Mouse (Mus musculus): ENCODE measurements around the gene Rad50. TPM values are rescaled to one million over a fixed set of nuclear protein-coding genes. Genes with fewer than 3 reads are reported as not detected.

Rad50 gene
- polyA plus RNA-seq, 1 experiment from 2014 or later = 11.0 TPM

- no peak for DNase-seq (ENCODE audit: low spot score)
- 85% methylated on average over 7 of the region's 7 CpGs for WGBS
- Histone ChIP-seq H3K27ac (ENCODE audit: low read depth, low read length) (no peak within 1 kb of the TSS), H3K36me3 (ENCODE audit: control insufficient read depth, insufficient read depth, low read length) (no peaks in the 10 kb centered on the region), H3K4me3 (ENCODE audit: low read depth, low read length) (no peak within 1 kb of the TSS), H3K9ac (ENCODE audit: low read length) (no peak within 1 kb of the TSS), H3K4me1 (ENCODE audit: control insufficient read depth, insufficient read depth, low read length) (no peaks in the 10 kb centered on the region), H3K4me2 (ENCODE audit: low read length) (no peak within 1 kb of the TSS), H3K9me3 (replicated peaks; ENCODE audit: control insufficient read depth, low read length) (no peaks in the 10 kb centered on the region), H3K27me3 (replicated peaks; ENCODE audit: control insufficient read depth, insufficient read depth, low read length) (no peaks in the 10 kb centered on the region)
- ATAC-seq = no peak
Observed at GRCm38 (mm10) chr11:53618619-53619198, 88.4 kb downstream of the Rad50 start, which contains the start of gene Il4. Gene Il4, minus strand, starts transcription at chr11:53618669.

- H3K4me1 ChIP-seq (ENCODE audit: control insufficient read depth, insufficient read depth, low read length) = no peaks in the 10 kb centered on the region
- no peaks in the 10 kb centered on the region for H3K36me3 ChIP-seq (ENCODE audit: control insufficient read depth, insufficient read depth, low read length)
- no peak for DNase-seq (ENCODE audit: low spot score)
- H3K4me3 ChIP-seq (ENCODE audit: low read depth, low read length) = no peak overlapping the region
- no peak overlapping the region for H3K4me2 ChIP-seq (ENCODE audit: low read length)
- 52% methylated on average over 4 of the region's 4 CpGs for WGBS
- H3K9ac ChIP-seq (ENCODE audit: low read length) = no peak overlapping the region
- ATAC-seq = no peak
- H3K9me3 ChIP-seq (replicated peaks; ENCODE audit: control insufficient read depth, low read length) = no peaks in the 10 kb centered on the region
- no peak overlapping the region for H3K27ac ChIP-seq (ENCODE audit: low read depth, low read length)
- no peaks in the 10 kb centered on the region for H3K27me3 ChIP-seq (replicated peaks; ENCODE audit: control insufficient read depth, insufficient read depth, low read length)
Observed at GRCm38 (mm10) chr11:53617562-53618109, 89.5 kb downstream of the Rad50 start.

- Histone ChIP-seq H3K9ac (ENCODE audit: low read length) (no peak overlapping the region), H3K4me2 (ENCODE audit: low read length) (no peak overlapping the region), H3K27ac (ENCODE audit: low read depth, low read length) (no peak overlapping the region), H3K4me3 (ENCODE audit: low read depth, low read length) (no peak overlapping the region), H3K9me3 (replicated peaks; ENCODE audit: control insufficient read depth, low read length) (no peaks in the 10 kb centered on the region), H3K36me3 (ENCODE audit: control insufficient read depth, insufficient read depth, low read length) (no peaks in the 10 kb centered on the region), H3K4me1 (ENCODE audit: control insufficient read depth, insufficient read depth, low read length) (no peaks in the 10 kb centered on the region), H3K27me3 (replicated peaks; ENCODE audit: control insufficient read depth, insufficient read depth, low read length) (no peaks in the 10 kb centered on the region)
- WGBS = 88% methylated on average over 8 of the region's 8 CpGs
- DNase-seq (ENCODE audit: low spot score) = no peak
- no peak for ATAC-seq
Observed at GRCm38 (mm10) chr11:53616748-53617558, 90.2 kb downstream of the Rad50 start.

GRCm38 (mm10) chr11:53615575-53615974, 91.5 kb downstream of the Rad50 start:
- Histone ChIP-seq H3K27ac (ENCODE audit: low read depth, low read length) (no peak overlapping the region), H3K4me2 (ENCODE audit: low read length) (no peak overlapping the region), H3K36me3 (ENCODE audit: control insufficient read depth, insufficient read depth, low read length) (no peaks in the 10 kb centered on the region), H3K27me3 (replicated peaks; ENCODE audit: control insufficient read depth, insufficient read depth, low read length) (no peaks in the 10 kb centered on the region), H3K4me3 (ENCODE audit: low read depth, low read length) (no peak overlapping the region), H3K4me1 (ENCODE audit: control insufficient read depth, insufficient read depth, low read length) (no peaks in the 10 kb centered on the region), H3K9me3 (replicated peaks; ENCODE audit: control insufficient read depth, low read length) (no peaks in the 10 kb centered on the region), H3K9ac (ENCODE audit: low read length) (no peak overlapping the region)
- WGBS = 91% methylated on average over 8 of the region's 8 CpGs
- DNase-seq (ENCODE audit: low spot score) (no peak), ATAC-seq (no peak)

GRCm38 (mm10) chr11:53615172-53615571, 91.9 kb downstream of the Rad50 start:
- 40% methylated on average over 6 of the region's 6 CpGs for WGBS
- Histone ChIP-seq H3K27ac (ENCODE audit: low read depth, low read length) (no peak overlapping the region), H3K9me3 (replicated peaks; ENCODE audit: control insufficient read depth, low read length) (no peaks in the 10 kb centered on the region), H3K4me2 (ENCODE audit: low read length) (no peak overlapping the region), H3K27me3 (replicated peaks; ENCODE audit: control insufficient read depth, insufficient read depth, low read length) (no peaks in the 10 kb centered on the region), H3K4me3 (ENCODE audit: low read depth, low read length) (no peak overlapping the region), H3K36me3 (ENCODE audit: control insufficient read depth, insufficient read depth, low read length) (no peaks in the 10 kb centered on the region), H3K9ac (ENCODE audit: low read length) (no peak overlapping the region), H3K4me1 (ENCODE audit: control insufficient read depth, insufficient read depth, low read length) (no peaks in the 10 kb centered on the region)
- DNase-seq (ENCODE audit: low spot score) = no peak
- ATAC-seq = no peak

GRCm38 (mm10) chr11:53609672-53610071, 97.4 kb downstream of the Rad50 start:
- Histone ChIP-seq H3K4me3 (ENCODE audit: low read depth, low read length) (no peak overlapping the region), H3K27me3 (replicated peaks; ENCODE audit: control insufficient read depth, insufficient read depth, low read length) (no peaks in the 10 kb centered on the region), H3K27ac (ENCODE audit: low read depth, low read length) (no peak overlapping the region), H3K4me2 (ENCODE audit: low read length) (no peak overlapping the region), H3K9me3 (replicated peaks; ENCODE audit: control insufficient read depth, low read length) (no peaks in the 10 kb centered on the region), H3K4me1 (ENCODE audit: control insufficient read depth, insufficient read depth, low read length) (no peaks in the 10 kb centered on the region), H3K9ac (ENCODE audit: low read length) (no peak overlapping the region), H3K36me3 (ENCODE audit: control insufficient read depth, insufficient read depth, low read length) (no peaks in the 10 kb centered on the region)
- WGBS = 89% methylated on average over 3 of the region's 3 CpGs
- DNase-seq (ENCODE audit: low spot score) = no peak
- no peak for ATAC-seq

- Histone ChIP-seq H3K27ac (ENCODE audit: low read depth, low read length) (no peak overlapping the region), H3K9me3 (replicated peaks; ENCODE audit: control insufficient read depth, low read length) (no peaks in the 10 kb centered on the region), H3K4me2 (ENCODE audit: low read length) (no peak overlapping the region), H3K27me3 (replicated peaks; ENCODE audit: control insufficient read depth, insufficient read depth, low read length) (no peaks in the 10 kb centered on the region), H3K4me1 (ENCODE audit: control insufficient read depth, insufficient read depth, low read length) (no peaks in the 10 kb centered on the region), H3K36me3 (ENCODE audit: control insufficient read depth, insufficient read depth, low read length) (0 out of 2 replicates have a peak, but pooled peaks cover under 1% of the 10 kb centered on the region), H3K4me3 (ENCODE audit: low read depth, low read length) (no peak overlapping the region), H3K9ac (ENCODE audit: low read length) (no peak overlapping the region)
- DNase-seq (ENCODE audit: low spot score) (no peak), ATAC-seq (no peak)
- 80% methylated on average over 6 of the region's 6 CpGs for WGBS
Observed at GRCm38 (mm10) chr11:53609231-53609630, 97.9 kb downstream of the Rad50 start.

GRCm38 (mm10) chr11:53605609-53606008, 101.5 kb downstream of the Rad50 start:
- H3K4me2 ChIP-seq (ENCODE audit: low read length) = 0 out of 2 replicates have a peak overlapping the region, but pooled peaks have one; percentile 0
- DNase-seq (ENCODE audit: low spot score) = peak; percentile 22

GRCm38 (mm10) chr11:53604983-53605382, 102.1 kb downstream of the Rad50 start:
- DNase-seq (ENCODE audit: low spot score) = no peak
- H3K4me1 ChIP-seq (ENCODE audit: control insufficient read depth, insufficient read depth, low read length) = no peaks in the 10 kb centered on the region
- H3K27me3 ChIP-seq (replicated peaks; ENCODE audit: control insufficient read depth, insufficient read depth, low read length) = no peaks in the 10 kb centered on the region
- no peak overlapping the region for H3K4me3 ChIP-seq (ENCODE audit: low read depth, low read length)
- H3K9ac ChIP-seq (ENCODE audit: low read length) = no peak overlapping the region
- 93% methylated on average over 3 of the region's 3 CpGs for WGBS
- no peaks in the 10 kb centered on the region for H3K9me3 ChIP-seq (replicated peaks; ENCODE audit: control insufficient read depth, low read length)
- ATAC-seq = no peak
- peaks cover 29% of the 10 kb centered on the region for H3K36me3 ChIP-seq (ENCODE audit: control insufficient read depth, insufficient read depth, low read length)
- H3K4me2 ChIP-seq (ENCODE audit: low read length) = no peak overlapping the region
- no peak overlapping the region for H3K27ac ChIP-seq (ENCODE audit: low read depth, low read length)

More at GRCm38 (mm10) chr11:53605609-53606008, 101.5 kb downstream of the Rad50 start:
- Histone ChIP-seq H3K4me3 (ENCODE audit: low read depth, low read length) (no peak overlapping the region), H3K4me1 (ENCODE audit: control insufficient read depth, insufficient read depth, low read length) (no peaks in the 10 kb centered on the region), H3K27me3 (replicated peaks; ENCODE audit: control insufficient read depth, insufficient read depth, low read length) (no peaks in the 10 kb centered on the region), H3K27ac (ENCODE audit: low read depth, low read length) (no peak overlapping the region), H3K36me3 (ENCODE audit: control insufficient read depth, insufficient read depth, low read length) (peaks cover 25% of the 10 kb centered on the region), H3K9ac (ENCODE audit: low read length) (no peak overlapping the region), H3K9me3 (replicated peaks; ENCODE audit: control insufficient read depth, low read length) (no peaks in the 10 kb centered on the region)
- WGBS = 10% methylated on average over 12 of the region's 12 CpGs
- no peak for ATAC-seq
